Mouse (Mus musculus): Measurements from ENCODE around the gene Galnt14. TPM values are rescaled to one million over a fixed set of nuclear protein-coding genes. Genes with fewer than 3 reads are reported as not detected.

Galnt14 gene
- total RNA-seq, 2 experiments from 2014 or later: not detected

Other genes starting within 250 kb of the Galnt14 start
- 0.26 TPM in 1 of 2 replicates, not detected in the other for gene Ehd3, start 93.7 kb upstream of the Galnt14 start, total RNA-seq (2014; fragmentation: Nextera tagmentation)
- gene Ehd3, start 93.7 kb upstream of the Galnt14 start, total RNA-seq (2017): 0.31 and 0.43 TPM in 2 replicates
- gene Xdh, start 239.7 kb upstream of the Galnt14 start, total RNA-seq (2014; fragmentation: Nextera tagmentation): 49.3 and 62.8 TPM in 2 replicates
- 26.5 and 35.5 TPM in 2 replicates for gene Xdh, start 239.7 kb upstream of the Galnt14 start, total RNA-seq (2017)

All from granulocyte monocyte progenitor cell, adult 5-6 weeks (primary cell).